Mouse (Mus musculus): ENCODE data around the gene Slc23a2. TPM values are rescaled to one million over a fixed set of nuclear protein-coding genes. Genes with fewer than 3 reads are reported as not detected.

Gene Slc23a2
- 27.6 and 30.2 TPM in 2 replicates for polyA plus RNA-seq (2015; fragmentation: Nextera tagmentation; extraction: Ambion mirVana)

DNA sequence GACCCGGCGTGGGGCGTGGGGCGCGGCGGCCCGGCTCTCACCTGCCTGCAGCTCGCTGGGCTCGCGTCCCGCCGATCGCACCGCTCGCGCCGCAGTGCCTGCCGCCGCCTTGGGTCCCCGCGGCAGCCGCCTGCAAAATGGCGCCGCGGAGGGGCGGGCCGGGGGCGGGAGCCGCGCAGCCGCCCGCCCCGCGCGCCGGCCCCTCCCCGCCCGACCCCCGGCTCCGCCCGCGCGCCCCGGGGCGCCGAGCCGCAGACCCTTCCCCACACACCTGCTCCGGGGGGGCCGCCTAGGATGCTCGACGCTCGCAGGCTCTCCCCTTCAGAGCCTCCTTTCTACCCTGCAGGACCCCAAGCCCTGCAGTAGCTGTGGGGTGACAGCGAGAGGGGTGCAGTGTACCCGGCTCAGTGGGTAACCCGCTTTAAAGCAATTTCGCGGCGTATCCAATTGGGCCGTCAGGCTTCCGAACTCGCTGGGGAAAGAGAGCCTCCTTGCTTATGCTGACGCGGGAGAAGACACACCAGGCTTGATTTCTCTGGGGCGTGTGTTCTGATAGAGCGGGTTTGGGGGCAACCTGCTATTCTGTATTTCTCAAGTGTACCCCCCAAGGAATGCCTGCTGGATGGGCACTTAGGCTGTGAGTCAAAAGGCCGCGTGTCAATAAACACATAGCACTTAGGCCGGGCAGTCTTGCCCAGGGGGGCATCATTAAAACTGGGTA is at the start of gene Slc23a2:
Slc23a2 (minus strand) TSS at position 138 of the 721 bp plus-strand sequence.
- H3K4me3 ChIP-seq = peak within 1 kb of the TSS; percentile 76
- H3K27ac ChIP-seq (replicated peaks) = peak within 1 kb of the TSS; percentile 76
- H3K4me1 ChIP-seq = peaks cover 14% of the 10 kb centered on the region
- no peaks in the 10 kb centered on the region for H3K27me3 ChIP-seq
- H3K36me3 ChIP-seq = no peaks in the 10 kb centered on the region
- no peaks in the 10 kb centered on the region for H3K9me3 ChIP-seq
- peak within 1 kb of the TSS; percentile 72 for H3K4me2 ChIP-seq (replicated peaks)
- WGBS = under 1% methylated on average over 34 of the region's 68 CpGs
- H3K9ac ChIP-seq (replicated peaks) = peak within 1 kb of the TSS; percentile 86
- peak; percentile 89 for ATAC-seq (replicated peaks)

DNA sequence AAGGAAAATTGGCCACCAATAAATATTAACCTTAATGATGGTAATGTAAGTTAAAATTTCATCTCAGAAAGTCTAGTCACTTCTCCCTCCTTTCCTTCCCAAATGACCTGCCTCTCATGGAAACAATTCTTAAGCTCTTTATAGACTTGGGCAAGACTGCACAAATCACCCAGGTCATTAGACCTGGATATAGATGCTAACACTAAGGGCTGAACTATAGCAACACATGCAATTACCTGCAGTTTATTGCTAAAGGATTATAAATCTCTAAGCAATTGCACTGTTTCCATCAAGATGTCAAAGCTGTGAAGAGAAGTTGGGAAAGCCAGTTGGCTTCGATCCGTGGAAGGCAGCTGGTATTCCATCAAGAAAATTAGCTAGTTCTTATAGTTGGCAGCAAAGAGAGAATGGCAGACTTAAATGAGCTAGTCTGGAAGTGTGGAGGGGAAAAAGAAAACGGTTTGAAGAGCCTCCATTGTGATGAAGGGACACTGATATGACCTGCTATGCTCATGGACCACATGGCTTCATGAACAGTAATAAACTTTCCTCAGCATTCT is 45.8 kb upstream of the Slc23a2 start:
- ATAC-seq (replicated peaks) = no peak
- H3K36me3 ChIP-seq = no peaks in the 10 kb centered on the region
- H3K9ac ChIP-seq (replicated peaks) = no peak overlapping the region
- 70% methylated on average over 3 of the region's 3 CpGs for WGBS
- H3K27ac ChIP-seq (replicated peaks) = no peak overlapping the region
- H3K4me2 ChIP-seq (replicated peaks) = no peak overlapping the region
- no peaks in the 10 kb centered on the region for H3K4me1 ChIP-seq
- no peak overlapping the region for H3K4me3 ChIP-seq
- no peaks in the 10 kb centered on the region for H3K9me3 ChIP-seq
- no peaks in the 10 kb centered on the region for H3K27me3 ChIP-seq

DNA sequence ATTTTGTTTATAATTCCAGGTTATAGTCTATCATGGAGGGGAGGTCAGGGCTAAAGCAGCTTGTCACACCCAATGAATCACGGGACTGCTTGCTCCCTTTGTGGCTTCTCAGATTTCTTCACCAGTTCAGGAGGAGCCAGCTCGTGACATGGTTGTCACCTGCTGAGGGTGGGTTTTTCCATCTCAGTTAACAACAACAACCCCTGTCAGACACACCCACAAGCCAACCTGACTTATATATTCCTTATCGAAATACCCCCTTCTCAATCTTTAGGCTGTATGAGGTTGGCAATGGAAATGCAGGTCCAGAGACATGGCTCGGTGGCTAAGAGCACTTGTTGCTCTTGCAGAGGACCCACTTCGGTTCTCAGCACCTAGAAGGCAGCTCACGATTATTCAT is 39.0 kb upstream of the Slc23a2 start:
- H3K36me3 ChIP-seq = no peaks in the 10 kb centered on the region
- no peaks in the 10 kb centered on the region for H3K9me3 ChIP-seq
- H3K9ac ChIP-seq (replicated peaks) = no peak overlapping the region
- ATAC-seq (replicated peaks) = no peak
- H3K4me1 ChIP-seq = no peaks in the 10 kb centered on the region
- H3K4me2 ChIP-seq (replicated peaks) = no peak overlapping the region
- no peaks in the 10 kb centered on the region for H3K27me3 ChIP-seq
- H3K27ac ChIP-seq (replicated peaks) = no peak overlapping the region
- H3K4me3 ChIP-seq = no peak overlapping the region
- 75% methylated on average over 6 of the region's 6 CpGs for WGBS

GRCm38 (mm10) chr2:132180463-132181205 is 35.7 kb upstream of the Slc23a2 start:
- Histone ChIP-seq H3K4me2 (replicated peaks) (no peak overlapping the region), H3K9me3 (no peaks in the 10 kb centered on the region), H3K36me3 (no peaks in the 10 kb centered on the region), H3K27me3 (no peaks in the 10 kb centered on the region), H3K27ac (replicated peaks) (no peak overlapping the region), H3K9ac (replicated peaks) (no peak overlapping the region), H3K4me1 (no peaks in the 10 kb centered on the region), H3K4me3 (no peak overlapping the region)
- ATAC-seq (replicated peaks) = no peak
- whole genome bisulfite sequencing = 81% methylated on average over 1 of the region's 1 CpGs

GRCm38 (mm10) chr2:132179371-132179770 is 34.5 kb upstream of the Slc23a2 start:
- no peak overlapping the region for H3K4me2 ChIP-seq (replicated peaks)
- WGBS = 88% methylated on average over 7 of the region's 7 CpGs

DNA sequence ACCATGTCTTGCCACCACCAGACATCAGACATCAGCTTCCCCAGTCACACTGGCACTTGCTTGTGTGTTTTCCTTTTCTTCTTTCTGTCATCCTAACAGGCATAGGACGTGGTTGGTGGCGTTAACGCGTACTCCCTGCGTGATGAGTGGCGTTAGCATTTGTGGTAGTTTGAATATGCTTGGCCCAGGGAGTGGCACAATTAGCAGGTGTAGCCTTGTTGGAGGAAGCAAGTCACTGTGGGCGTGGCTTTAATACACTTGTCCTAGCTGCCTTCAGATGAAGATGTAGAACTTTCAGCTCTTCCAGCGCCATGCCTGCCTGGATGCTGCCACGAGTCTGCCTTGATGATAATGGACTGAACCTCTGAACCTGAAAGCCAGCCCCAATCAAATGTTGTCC is 32.5 kb upstream of the Slc23a2 start:
- Histone ChIP-seq H3K4me2 (replicated peaks) (no peak overlapping the region), H3K4me3 (no peak overlapping the region), H3K4me1 (no peaks in the 10 kb centered on the region), H3K36me3 (no peaks in the 10 kb centered on the region), H3K27me3 (no peaks in the 10 kb centered on the region), H3K9me3 (no peaks in the 10 kb centered on the region), H3K27ac (replicated peaks) (no peak overlapping the region), H3K9ac (replicated peaks) (no peak overlapping the region)
- 88% methylated on average over 9 of the region's 9 CpGs for WGBS
- ATAC-seq (replicated peaks) = no peak

More at GRCm38 (mm10) chr2:132179371-132179770, 34.5 kb upstream of the Slc23a2 start:
- Histone ChIP-seq H3K4me3 (no peak overlapping the region), H3K27me3 (no peaks in the 10 kb centered on the region), H3K4me1 (no peaks in the 10 kb centered on the region), H3K36me3 (no peaks in the 10 kb centered on the region), H3K9me3 (no peaks in the 10 kb centered on the region), H3K27ac (replicated peaks) (no peak overlapping the region), H3K9ac (replicated peaks) (no peak overlapping the region)
- no peak for ATAC-seq (replicated peaks)

DNA sequence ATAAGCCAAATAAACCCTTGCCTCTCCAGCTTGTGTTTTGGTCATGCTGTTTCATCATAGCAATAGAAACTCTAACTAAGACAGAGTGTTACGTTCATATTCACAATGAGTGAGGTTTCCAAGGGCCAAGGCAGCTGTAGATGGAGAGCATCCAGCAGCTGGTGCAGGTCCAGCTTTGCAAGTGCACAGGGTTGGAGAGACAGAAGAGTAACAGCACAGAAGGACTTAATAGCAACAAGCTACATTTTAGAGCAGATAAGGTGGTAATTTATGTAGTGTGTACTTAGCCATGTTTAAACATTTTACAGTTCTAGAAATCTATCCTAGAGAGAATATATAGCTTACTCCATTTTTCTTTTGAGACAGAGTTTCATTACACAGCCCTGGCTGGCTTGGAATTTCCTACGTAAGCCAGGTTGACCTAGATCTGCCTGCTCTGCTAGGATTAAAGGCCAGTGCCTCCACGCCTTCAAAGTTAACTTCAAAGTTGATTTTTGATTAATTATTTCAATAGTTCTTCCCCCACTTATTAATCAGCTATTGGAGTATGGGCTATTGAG is 31.5 kb upstream of the Slc23a2 start:
- H3K9ac ChIP-seq (replicated peaks) = no peak overlapping the region
- no peak overlapping the region for H3K27ac ChIP-seq (replicated peaks)
- H3K4me3 ChIP-seq = no peak overlapping the region
- H3K9me3 ChIP-seq = no peaks in the 10 kb centered on the region
- H3K4me1 ChIP-seq = no peaks in the 10 kb centered on the region
- no peaks in the 10 kb centered on the region for H3K36me3 ChIP-seq
- no peaks in the 10 kb centered on the region for H3K27me3 ChIP-seq
- no peak overlapping the region for H3K4me2 ChIP-seq (replicated peaks)
- WGBS = 76% methylated on average over 3 of the region's 3 CpGs
- ATAC-seq (replicated peaks) = no peak

GRCm38 (mm10) chr2:132174048-132174447 is 29.1 kb upstream of the Slc23a2 start:
- H3K9me3 ChIP-seq = no peaks in the 10 kb centered on the region
- no peak overlapping the region for H3K4me2 ChIP-seq (replicated peaks)
- no peak overlapping the region for H3K27ac ChIP-seq (replicated peaks)
- no peak overlapping the region for H3K9ac ChIP-seq (replicated peaks)
- H3K27me3 ChIP-seq = no peaks in the 10 kb centered on the region
- H3K36me3 ChIP-seq = no peaks in the 10 kb centered on the region
- no peak for ATAC-seq (replicated peaks)
- 90% methylated on average over 3 of the region's 3 CpGs for WGBS
- H3K4me1 ChIP-seq = no peaks in the 10 kb centered on the region
- H3K4me3 ChIP-seq = no peak overlapping the region

DNA sequence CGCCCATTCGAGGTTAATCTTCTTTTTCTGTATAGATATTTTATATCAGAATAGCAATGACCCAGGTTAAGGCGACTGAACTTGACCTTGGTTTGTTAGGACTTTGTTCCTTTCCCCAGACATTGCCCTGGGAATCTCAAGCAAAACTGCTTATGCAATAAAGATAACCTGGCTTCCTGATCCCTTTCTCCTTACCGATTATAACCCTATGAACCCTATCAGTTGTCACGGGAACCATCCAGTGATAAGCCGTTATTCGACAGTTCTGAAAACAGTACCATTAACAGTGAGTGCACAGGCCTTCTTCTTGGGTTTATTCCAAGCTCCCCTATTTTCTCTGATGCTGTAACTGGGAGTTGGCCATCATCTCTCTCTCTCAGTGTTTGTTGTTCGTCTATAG is 27.0 kb upstream of the Slc23a2 start:
- Histone ChIP-seq H3K9ac (replicated peaks) (no peak overlapping the region), H3K4me3 (no peak overlapping the region), H3K27me3 (no peaks in the 10 kb centered on the region), H3K27ac (replicated peaks) (no peak overlapping the region), H3K4me2 (replicated peaks) (no peak overlapping the region), H3K4me1 (no peaks in the 10 kb centered on the region), H3K36me3 (no peaks in the 10 kb centered on the region), H3K9me3 (no peaks in the 10 kb centered on the region)
- WGBS = 85% methylated on average over 8 of the region's 8 CpGs
- ATAC-seq (replicated peaks) = no peak

GRCm38 (mm10) chr2:132169150-132169549 is 24.2 kb upstream of the Slc23a2 start:
- H3K27me3 ChIP-seq = no peaks in the 10 kb centered on the region
- 88% methylated on average over 7 of the region's 7 CpGs for WGBS
- no peak overlapping the region for H3K4me2 ChIP-seq (replicated peaks)
- no peak overlapping the region for H3K4me3 ChIP-seq
- H3K36me3 ChIP-seq = no peaks in the 10 kb centered on the region
- no peak overlapping the region for H3K9ac ChIP-seq (replicated peaks)
- H3K27ac ChIP-seq (replicated peaks) = no peak overlapping the region
- no peak for ATAC-seq (replicated peaks)
- H3K4me1 ChIP-seq = no peaks in the 10 kb centered on the region
- H3K9me3 ChIP-seq = no peaks in the 10 kb centered on the region

GRCm38 (mm10) chr2:132163626-132164025 is 18.7 kb upstream of the Slc23a2 start:
- Histone ChIP-seq H3K36me3 (no peaks in the 10 kb centered on the region), H3K4me2 (replicated peaks) (no peak overlapping the region), H3K4me1 (no peaks in the 10 kb centered on the region), H3K27ac (replicated peaks) (no peak overlapping the region), H3K9me3 (no peaks in the 10 kb centered on the region), H3K4me3 (no peak overlapping the region), H3K27me3 (no peaks in the 10 kb centered on the region), H3K9ac (replicated peaks) (no peak overlapping the region)
- no peak for ATAC-seq (replicated peaks)
- 91% methylated on average over 1 of the region's 1 CpGs for WGBS

DNA sequence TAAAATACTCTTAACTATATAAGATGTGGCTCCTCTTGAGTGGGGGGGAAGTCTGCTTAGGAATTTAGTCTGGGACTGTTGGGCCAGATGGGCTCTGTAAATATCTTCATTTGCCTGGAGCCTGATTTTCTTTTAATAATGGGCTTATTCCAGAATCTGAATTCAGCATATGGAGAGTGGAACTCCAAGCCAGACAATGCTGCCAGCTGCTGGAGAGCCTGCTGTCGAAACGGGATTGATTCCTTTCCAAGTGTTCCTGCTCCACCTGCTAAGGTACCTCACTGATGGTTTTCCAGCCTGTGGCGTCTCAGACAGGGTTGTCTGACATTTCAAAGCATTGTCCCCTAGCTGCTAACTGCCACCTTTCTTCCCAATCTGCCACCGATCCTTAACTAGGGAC is 12.6 kb upstream of the Slc23a2 start:
- no peak overlapping the region; the same call in 1 of the 2 replicates for H3K27ac ChIP-seq (replicated peaks)
- H3K9me3 ChIP-seq = no peaks in the 10 kb centered on the region
- WGBS = 44% methylated on average over 4 of the region's 4 CpGs
- no peaks in the 10 kb centered on the region for H3K27me3 ChIP-seq
- H3K9ac ChIP-seq (replicated peaks) = no peak overlapping the region
- H3K36me3 ChIP-seq = no peaks in the 10 kb centered on the region
- peaks cover 6% of the 10 kb centered on the region; the same call in 1 of the 2 replicates for H3K4me1 ChIP-seq
- H3K4me2 ChIP-seq (replicated peaks) = no peak overlapping the region
- H3K4me3 ChIP-seq = no peak overlapping the region
- ATAC-seq (replicated peaks) = 0 out of 2 replicates have a peak, but pooled peaks have one; percentile 35

All from forebrain, embryonic 15.5 days (tissue).